Mouse (Mus musculus) common myeloid progenitor, adult 5-6 weeks (primary cell): ENCODE results near the gene Fubp3. TPM values are rescaled to one million over a fixed set of nuclear protein-coding genes. Genes with fewer than 3 reads are reported as not detected.

ENCODE experiments used
- ATAC-seq: replicated peaks from 2 replicates; pipeline ENCODE4 v1.8.0; 2016; ENCODE audit warnings: low read depth, mild to moderate bottlenecking, moderate TSS enrichment, inconsistent platforms; ENCODE audit not compliant: poor library complexity, severe bottlenecking
- total RNA-seq: library from RNA; stranded (forward); fragments of 200-1000, 187-1606 nt; gene quantifications from 2 replicates; pipeline ENCODE4 v1.2.3, GENCODE M21; 2017

Gene Fubp3
- total RNA-seq, 1 experiment from 2014 or later, result 28.2 TPM

GRCm38 (mm10) chr2:31662939-31663803 lies 90.7 kb downstream of the Fubp3 start:
- no peak for ATAC-seq

GRCm38 (mm10) chr2:31663804-31664180 lies 91.3 kb downstream of the Fubp3 start:
- ATAC-seq, result no peak

Other genes starting within 250 kb of the Fubp3 start
- 82.2 and 94.0 TPM in 2 replicates for gene Ass1, start 102.4 kb upstream of the Fubp3 start, total RNA-seq
- not detected in 2 replicates for gene Prdm12, start 67.4 kb downstream of the Fubp3 start, total RNA-seq
- 80.6 and 88.3 TPM in 2 replicates for gene Exosc2, start 98.1 kb downstream of the Fubp3 start, total RNA-seq
- gene Abl1, start 115.7 kb downstream of the Fubp3 start, total RNA-seq, result 30.9 and 32.4 TPM in 2 replicates
- 0.19 and 0.27 TPM in 2 replicates for gene Qrfp, start 237.9 kb downstream of the Fubp3 start, total RNA-seq